Mouse (Mus musculus): Measurements from ENCODE around the gene Dync1i2.

- TF ChIP-seq GATA1 (IDR thresholded peaks at IDR 0.05; ENCODE audit: borderline replicate concordance, low read length) (no peak), FLI1 (IDR thresholded peaks at IDR 0.05; ENCODE audit: low read length) (no peak)
Observed at GRCm38 (mm10) chr2:71254836-71255235, 43.3 kb downstream of the Dync1i2 start.
